Mouse (Mus musculus): Measurements from ENCODE around the gene Dync1i1. TPM values are rescaled to one million over a fixed set of nuclear protein-coding genes. Genes with fewer than 3 reads are reported as not detected.

Gene Dync1i1
- total and polyA plus RNA-seq, 2 experiments from 2014 or later: 0.96 to 2.2 TPM

- H3K4me1 ChIP-seq (ENCODE audit: control insufficient read depth, insufficient read depth): no peaks in the 10 kb centered on the region
- no peak overlapping the region for H3K4me3 ChIP-seq (ENCODE audit: low read depth, low read length)
- WGBS: 52% methylated on average over 15 of the region's 15 CpGs
- TF ChIP-seq CTCF (IDR thresholded peaks at IDR 0.05; ENCODE audit: low read depth) (no peak), EP300 (IDR thresholded peaks at IDR 0.05; ENCODE audit: low read depth) (no peak)
- H3K36me3 ChIP-seq (replicated peaks; ENCODE audit: control insufficient read depth, insufficient read depth, low read length): no peaks in the 10 kb centered on the region
- H3K4me2 ChIP-seq (ENCODE audit: low read depth, low read length): peak overlapping the region; percentile 39
- no peak for DNase-seq (ENCODE audit: low spot score)
- H3K27me3 ChIP-seq (ENCODE audit: control insufficient read depth, insufficient read depth, low read length): no peaks in the 10 kb centered on the region
- no peaks in the 10 kb centered on the region for H3K9me3 ChIP-seq (replicated peaks; ENCODE audit: control insufficient read depth, low read length)
- ATAC-seq (ENCODE audit: insufficient read depth, low read depth): no peak
- no peak overlapping the region for H3K27ac ChIP-seq (ENCODE audit: low read depth)
- H3K9ac ChIP-seq (replicated peaks; ENCODE audit: low read depth, low read length): no peak overlapping the region
These were observed 146.3 kb downstream of the Dync1i1 start for GRCm38 (mm10) chr6:5871581-5872298.

- ATAC-seq (ENCODE audit: insufficient read depth, low read depth): no peak
These were observed 163.9 kb downstream of the Dync1i1 start for GRCm38 (mm10) chr6:5889341-5889740.

GRCm38 (mm10) chr6:5911295-5911694, 185.9 kb downstream of the Dync1i1 start:
- TF ChIP-seq EP300 (IDR thresholded peaks at IDR 0.05; ENCODE audit: low read depth) (no peak), CTCF (IDR thresholded peaks at IDR 0.05; ENCODE audit: low read depth) (no peak)
- H3K9ac ChIP-seq (replicated peaks; ENCODE audit: low read depth, low read length): no peak overlapping the region
- no peaks in the 10 kb centered on the region for H3K9me3 ChIP-seq (replicated peaks; ENCODE audit: control insufficient read depth, low read length)
- H3K4me1 ChIP-seq (ENCODE audit: control insufficient read depth, insufficient read depth): no peaks in the 10 kb centered on the region
- H3K36me3 ChIP-seq (replicated peaks; ENCODE audit: control insufficient read depth, insufficient read depth, low read length): no peaks in the 10 kb centered on the region
- no peak overlapping the region for H3K4me2 ChIP-seq (ENCODE audit: low read depth, low read length)
- no peaks in the 10 kb centered on the region for H3K27me3 ChIP-seq (ENCODE audit: control insufficient read depth, insufficient read depth, low read length)
- no peak for ATAC-seq (ENCODE audit: insufficient read depth, low read depth)
- no peak for DNase-seq (ENCODE audit: low spot score)
- WGBS: 68% methylated on average over 7 of the region's 7 CpGs
- H3K4me3 ChIP-seq (ENCODE audit: low read depth, low read length): no peak overlapping the region
- H3K27ac ChIP-seq (ENCODE audit: low read depth): no peak overlapping the region

More at GRCm38 (mm10) chr6:5889341-5889740, 163.9 kb downstream of the Dync1i1 start:
- Histone ChIP-seq H3K4me2 (ENCODE audit: low read depth, low read length) (no peak overlapping the region), H3K4me1 (ENCODE audit: control insufficient read depth, insufficient read depth) (no peaks in the 10 kb centered on the region), H3K27ac (ENCODE audit: low read depth) (no peak overlapping the region), H3K9ac (replicated peaks; ENCODE audit: low read depth, low read length) (no peak overlapping the region), H3K4me3 (ENCODE audit: low read depth, low read length) (no peak overlapping the region), H3K36me3 (replicated peaks; ENCODE audit: control insufficient read depth, insufficient read depth, low read length) (no peaks in the 10 kb centered on the region), H3K9me3 (replicated peaks; ENCODE audit: control insufficient read depth, low read length) (no peaks in the 10 kb centered on the region), H3K27me3 (ENCODE audit: control insufficient read depth, insufficient read depth, low read length) (no peaks in the 10 kb centered on the region)
- 66% methylated on average over 6 of the region's 6 CpGs for WGBS
- DNase-seq (ENCODE audit: low spot score): no peak
- no peak for TF ChIP-seq CTCF (IDR thresholded peaks at IDR 0.05; ENCODE audit: low read depth)
- TF ChIP-seq EP300 (IDR thresholded peaks at IDR 0.05; ENCODE audit: low read depth): no peak

GRCm38 (mm10) chr6:5915028-5915427, 189.6 kb downstream of the Dync1i1 start:
- 57% methylated on average over 2 of the region's 2 CpGs for WGBS
- H3K4me3 ChIP-seq (ENCODE audit: low read depth, low read length): no peak overlapping the region
- H3K4me2 ChIP-seq (ENCODE audit: low read depth, low read length): no peak overlapping the region
- H3K36me3 ChIP-seq (replicated peaks; ENCODE audit: control insufficient read depth, insufficient read depth, low read length): no peaks in the 10 kb centered on the region
- no peaks in the 10 kb centered on the region for H3K9me3 ChIP-seq (replicated peaks; ENCODE audit: control insufficient read depth, low read length)
- no peak overlapping the region for H3K9ac ChIP-seq (replicated peaks; ENCODE audit: low read depth, low read length)
- ATAC-seq (ENCODE audit: insufficient read depth, low read depth) (no peak), DNase-seq (ENCODE audit: low spot score) (no peak)
- no peaks in the 10 kb centered on the region for H3K4me1 ChIP-seq (ENCODE audit: control insufficient read depth, insufficient read depth)
- H3K27me3 ChIP-seq (ENCODE audit: control insufficient read depth, insufficient read depth, low read length): no peaks in the 10 kb centered on the region
- TF ChIP-seq EP300 (IDR thresholded peaks at IDR 0.05; ENCODE audit: low read depth) (no peak), CTCF (IDR thresholded peaks at IDR 0.05; ENCODE audit: low read depth) (no peak)
- no peak overlapping the region for H3K27ac ChIP-seq (ENCODE audit: low read depth)

- H3K4me1 ChIP-seq (ENCODE audit: control insufficient read depth, insufficient read depth): no peaks in the 10 kb centered on the region
- TF ChIP-seq EP300 (IDR thresholded peaks at IDR 0.05; ENCODE audit: low read depth) (no peak), CTCF (IDR thresholded peaks at IDR 0.05; ENCODE audit: low read depth) (no peak)
- no peaks in the 10 kb centered on the region for H3K27me3 ChIP-seq (ENCODE audit: control insufficient read depth, insufficient read depth, low read length)
- no peak for ATAC-seq (ENCODE audit: insufficient read depth, low read depth)
- WGBS: 65% methylated on average over 4 of the region's 4 CpGs
- no peak overlapping the region for H3K4me3 ChIP-seq (ENCODE audit: low read depth, low read length)
- H3K36me3 ChIP-seq (replicated peaks; ENCODE audit: control insufficient read depth, insufficient read depth, low read length): no peaks in the 10 kb centered on the region
- no peaks in the 10 kb centered on the region for H3K9me3 ChIP-seq (replicated peaks; ENCODE audit: control insufficient read depth, low read length)
- no peak overlapping the region for H3K4me2 ChIP-seq (ENCODE audit: low read depth, low read length)
- no peak for DNase-seq (ENCODE audit: low spot score)
- H3K9ac ChIP-seq (replicated peaks; ENCODE audit: low read depth, low read length): no peak overlapping the region
- H3K27ac ChIP-seq (ENCODE audit: low read depth): no peak overlapping the region
These were observed 195.2 kb downstream of the Dync1i1 start for GRCm38 (mm10) chr6:5920670-5921069.

- DNase-seq (ENCODE audit: low spot score) (no peak), ATAC-seq (ENCODE audit: insufficient read depth, low read depth) (no peak)
- no peaks in the 10 kb centered on the region for H3K27me3 ChIP-seq (ENCODE audit: control insufficient read depth, insufficient read depth, low read length)
- H3K4me3 ChIP-seq (ENCODE audit: low read depth, low read length): no peak overlapping the region
- H3K36me3 ChIP-seq (replicated peaks; ENCODE audit: control insufficient read depth, insufficient read depth, low read length): no peaks in the 10 kb centered on the region
- H3K4me1 ChIP-seq (ENCODE audit: control insufficient read depth, insufficient read depth): no peaks in the 10 kb centered on the region
- no peak overlapping the region for H3K9ac ChIP-seq (replicated peaks; ENCODE audit: low read depth, low read length)
- no peak overlapping the region for H3K27ac ChIP-seq (ENCODE audit: low read depth)
- no peak overlapping the region for H3K4me2 ChIP-seq (ENCODE audit: low read depth, low read length)
- 76% methylated on average over 1 of the region's 1 CpGs for whole genome bisulfite sequencing
- no peaks in the 10 kb centered on the region for H3K9me3 ChIP-seq (replicated peaks; ENCODE audit: control insufficient read depth, low read length)
- TF ChIP-seq EP300 (IDR thresholded peaks at IDR 0.05; ENCODE audit: low read depth): no peak
- no peak for TF ChIP-seq CTCF (IDR thresholded peaks at IDR 0.05; ENCODE audit: low read depth)
These were observed 197.2 kb downstream of the Dync1i1 start for GRCm38 (mm10) chr6:5922676-5923075.

All from heart, postnatal 0 days (tissue).